Mouse (Mus musculus): ENCODE data around the gene Ext2. TPM values are rescaled to one million over a fixed set of nuclear protein-coding genes. Genes with fewer than 3 reads are reported as not detected.

Gene Ext2
- polyA plus RNA-seq, 1 experiment from 2014 or later: 72.3 TPM

- 90% methylated on average over 4 of the region's 4 CpGs for WGBS
- Histone ChIP-seq H3K27me3 (ENCODE audit: low read depth, poor library complexity, severe bottlenecking) (no peaks in the 10 kb centered on the region), H3K4me1 (no peaks in the 10 kb centered on the region), H3K9me3 (replicated peaks) (no peaks in the 10 kb centered on the region), H3K36me3 (peaks cover 97% of the 10 kb centered on the region), H3K4me3 (no peak overlapping the region), H3K27ac (replicated peaks) (no peak overlapping the region)
- no peak for DNase-seq (ENCODE audit: low spot score)
Observed at GRCm38 (mm10) chr2:93838931-93839330, 16.6 kb upstream of the Ext2 start.

- no peak overlapping the region for H3K27ac ChIP-seq (replicated peaks)
- H3K4me1 ChIP-seq: no peaks in the 10 kb centered on the region
- no peaks in the 10 kb centered on the region for H3K27me3 ChIP-seq (ENCODE audit: low read depth, poor library complexity, severe bottlenecking)
- H3K4me3 ChIP-seq: no peak overlapping the region
- H3K9me3 ChIP-seq (replicated peaks): no peaks in the 10 kb centered on the region
- DNase-seq (ENCODE audit: low spot score): no peak
- H3K36me3 ChIP-seq: peaks cover 74% of the 10 kb centered on the region
- WGBS: 74% methylated on average over 13 of the region's 13 CpGs
Observed at GRCm38 (mm10) chr2:93836232-93836785, 13.9 kb upstream of the Ext2 start.

GRCm38 (mm10) chr2:93835596-93835995, 13.2 kb upstream of the Ext2 start:
- Histone ChIP-seq H3K36me3 (peaks cover 67% of the 10 kb centered on the region), H3K27ac (replicated peaks) (no peak overlapping the region), H3K4me3 (no peak overlapping the region), H3K9me3 (replicated peaks) (no peaks in the 10 kb centered on the region), H3K27me3 (ENCODE audit: low read depth, poor library complexity, severe bottlenecking) (no peaks in the 10 kb centered on the region), H3K4me1 (no peaks in the 10 kb centered on the region)
- no peak for DNase-seq (ENCODE audit: low spot score)
- WGBS: 84% methylated on average over 11 of the region's 11 CpGs

GRCm38 (mm10) chr2:93823519-93823918, 1.2 kb upstream of the Ext2 start:
- no peaks in the 10 kb centered on the region for H3K9me3 ChIP-seq (replicated peaks)
- H3K4me1 ChIP-seq: peaks cover 21% of the 10 kb centered on the region
- no peaks in the 10 kb centered on the region for H3K27me3 ChIP-seq (ENCODE audit: low read depth, poor library complexity, severe bottlenecking)
- peaks cover 8% of the 10 kb centered on the region for H3K36me3 ChIP-seq
- no peak overlapping the region for H3K4me3 ChIP-seq
- peak; percentile 76 for DNase-seq (ENCODE audit: low spot score)
- WGBS: 19% methylated on average over 8 of the region's 8 CpGs
- no peak overlapping the region for H3K27ac ChIP-seq (replicated peaks)

GRCm38 (mm10) chr2:93817791-93818190, 4.6 kb downstream of the Ext2 start:
- H3K36me3 ChIP-seq: peaks cover 17% of the 10 kb centered on the region
- peaks cover 21% of the 10 kb centered on the region for H3K4me1 ChIP-seq
- WGBS: 97% methylated on average over 5 of the region's 5 CpGs
- H3K27me3 ChIP-seq (ENCODE audit: low read depth, poor library complexity, severe bottlenecking): no peaks in the 10 kb centered on the region
- no peak for DNase-seq (ENCODE audit: low spot score)
- H3K4me3 ChIP-seq: no peak overlapping the region
- H3K27ac ChIP-seq (replicated peaks): no peak overlapping the region
- H3K9me3 ChIP-seq (replicated peaks): no peaks in the 10 kb centered on the region

GRCm38 (mm10) chr2:93813343-93813742, 9.0 kb downstream of the Ext2 start:
- Histone ChIP-seq H3K27ac (replicated peaks) (no peak overlapping the region), H3K9me3 (replicated peaks) (no peaks in the 10 kb centered on the region), H3K4me1 (no peaks in the 10 kb centered on the region), H3K4me3 (no peak overlapping the region), H3K36me3 (peaks cover 44% of the 10 kb centered on the region), H3K27me3 (ENCODE audit: low read depth, poor library complexity, severe bottlenecking) (no peaks in the 10 kb centered on the region)
- DNase-seq (ENCODE audit: low spot score): no peak
- WGBS: 93% methylated on average over 22 of the region's 22 CpGs

GRCm38 (mm10) chr2:93811812-93812211, 10.6 kb downstream of the Ext2 start:
- peaks cover 54% of the 10 kb centered on the region for H3K36me3 ChIP-seq
- 38% methylated on average over 4 of the region's 4 CpGs for WGBS
- no peaks in the 10 kb centered on the region for H3K27me3 ChIP-seq (ENCODE audit: low read depth, poor library complexity, severe bottlenecking)
- H3K27ac ChIP-seq (replicated peaks): no peak overlapping the region
- DNase-seq (ENCODE audit: low spot score): peak; percentile 64
- no peaks in the 10 kb centered on the region for H3K9me3 ChIP-seq (replicated peaks)
- H3K4me1 ChIP-seq: no peaks in the 10 kb centered on the region
- H3K4me3 ChIP-seq: no peak overlapping the region

GRCm38 (mm10) chr2:93809931-93810330, 12.4 kb downstream of the Ext2 start:
- peak; percentile 40 for DNase-seq (ENCODE audit: low spot score)
- no peaks in the 10 kb centered on the region for H3K27me3 ChIP-seq (ENCODE audit: low read depth, poor library complexity, severe bottlenecking)
- no peaks in the 10 kb centered on the region for H3K4me1 ChIP-seq
- H3K27ac ChIP-seq (replicated peaks): no peak overlapping the region
- no peak overlapping the region for H3K4me3 ChIP-seq
- H3K36me3 ChIP-seq: peaks cover 73% of the 10 kb centered on the region
- WGBS: 10% methylated on average over 2 of the region's 2 CpGs
- no peaks in the 10 kb centered on the region for H3K9me3 ChIP-seq (replicated peaks)

GRCm38 (mm10) chr2:93808071-93808470, 14.3 kb downstream of the Ext2 start:
- H3K27ac ChIP-seq (replicated peaks): no peak overlapping the region
- no peaks in the 10 kb centered on the region for H3K27me3 ChIP-seq (ENCODE audit: low read depth, poor library complexity, severe bottlenecking)
- H3K36me3 ChIP-seq: peaks cover 79% of the 10 kb centered on the region
- WGBS: 91% methylated on average over 5 of the region's 5 CpGs
- no peak for DNase-seq (ENCODE audit: low spot score)
- H3K9me3 ChIP-seq (replicated peaks): no peaks in the 10 kb centered on the region
- H3K4me3 ChIP-seq: no peak overlapping the region
- H3K4me1 ChIP-seq: no peaks in the 10 kb centered on the region

- DNase-seq (ENCODE audit: low spot score): no peak
- Histone ChIP-seq H3K9me3 (replicated peaks) (no peaks in the 10 kb centered on the region), H3K36me3 (peaks cover 79% of the 10 kb centered on the region), H3K4me1 (no peaks in the 10 kb centered on the region), H3K27ac (replicated peaks) (no peak overlapping the region), H3K4me3 (no peak overlapping the region), H3K27me3 (ENCODE audit: low read depth, poor library complexity, severe bottlenecking) (no peaks in the 10 kb centered on the region)
- 89% methylated on average over 8 of the region's 8 CpGs for WGBS
Observed at GRCm38 (mm10) chr2:93807440-93807839, 14.9 kb downstream of the Ext2 start.

- Histone ChIP-seq H3K4me1 (no peaks in the 10 kb centered on the region), H3K9me3 (replicated peaks) (no peaks in the 10 kb centered on the region), H3K27me3 (ENCODE audit: low read depth, poor library complexity, severe bottlenecking) (no peaks in the 10 kb centered on the region), H3K4me3 (no peak overlapping the region), H3K36me3 (peaks cover 81% of the 10 kb centered on the region), H3K27ac (replicated peaks) (no peak overlapping the region)
- WGBS: 94% methylated on average over 6 of the region's 6 CpGs
- DNase-seq (ENCODE audit: low spot score): no peak
Observed at GRCm38 (mm10) chr2:93806487-93807201, 15.7 kb downstream of the Ext2 start.

- Histone ChIP-seq H3K4me1 (peaks cover 3% of the 10 kb centered on the region; the same call in 1 of the 2 replicates), H3K27ac (replicated peaks) (no peak overlapping the region), H3K4me3 (no peak overlapping the region), H3K27me3 (ENCODE audit: low read depth, poor library complexity, severe bottlenecking) (no peaks in the 10 kb centered on the region), H3K9me3 (replicated peaks) (no peaks in the 10 kb centered on the region), H3K36me3 (peaks cover 76% of the 10 kb centered on the region)
- no peak for DNase-seq (ENCODE audit: low spot score)
- WGBS: 92% methylated on average over 4 of the region's 4 CpGs
Observed at GRCm38 (mm10) chr2:93805523-93805922, 16.8 kb downstream of the Ext2 start.

GRCm38 (mm10) chr2:93805066-93805465, 17.3 kb downstream of the Ext2 start:
- Histone ChIP-seq H3K9me3 (replicated peaks) (no peaks in the 10 kb centered on the region), H3K27me3 (ENCODE audit: low read depth, poor library complexity, severe bottlenecking) (no peaks in the 10 kb centered on the region), H3K27ac (replicated peaks) (no peak overlapping the region), H3K4me1 (peaks cover 4% of the 10 kb centered on the region; the same call in 1 of the 2 replicates), H3K36me3 (peaks cover 71% of the 10 kb centered on the region), H3K4me3 (no peak overlapping the region)
- WGBS: 86% methylated on average over 5 of the region's 5 CpGs
- no peak for DNase-seq (ENCODE audit: low spot score)
